Mouse (Mus musculus) liver, embryonic 16.5 days (tissue): ENCODE results near the gene Hist1h3g. TPM values are rescaled to one million over a fixed set of nuclear protein-coding genes. Genes with fewer than 3 reads are reported as not detected.
"Not testable (repeated sequence)": the region's sequence is repeated elsewhere in the genome, so short reads cannot be mapped to it uniquely, and the experiment has no call there.

Experiments used
- ATAC-seq: fragments of 200-750 bp; cut with Nextera tagmentation; 2 replicates; pipeline ENCODE4 v1.8.0; 2017; ENCODE audit warnings: low read depth, mild to moderate bottlenecking, moderate number of reproducible peaks, moderate library complexity
- H3K27ac ChIP-seq: fragments of 300-500 bp; sonication (generic); 2 replicates; pipeline ENCODE4 v1.5.1; 2014; ENCODE audit warnings: mild to moderate bottlenecking, low read length
- H3K27me3 ChIP-seq: fragments of 300-500 bp; sonication (generic); 2 replicates; pipeline ENCODE4 v1.6.1; 2014; ENCODE audit warnings: low read depth, low read length, mixed read lengths; ENCODE audit not compliant: control insufficient read depth, insufficient read depth
- H3K36me3 ChIP-seq: fragments of 300-500 bp; sonication (generic); 2 replicates; pipeline ENCODE4 v1.6.1; 2014; ENCODE audit warnings: mild to moderate bottlenecking; ENCODE audit not compliant: control insufficient read depth, insufficient read depth
- H3K4me1 ChIP-seq: fragments of 300-500 bp; sonication (generic); 2 replicates; pipeline ENCODE4 v1.6.1; 2014; ENCODE audit warnings: low read depth, low read length, mixed read lengths; ENCODE audit not compliant: control insufficient read depth
- H3K4me2 ChIP-seq: fragments of 300-500 bp; sonication (generic); 2 replicates; pipeline ENCODE4 v1.6.1; 2014; ENCODE audit warnings: low read depth, low read length, mixed read lengths
- H3K4me3 ChIP-seq: fragments of 300-500 bp; sonication (generic); 2 replicates; pipeline ENCODE4 v1.5.1; 2014; ENCODE audit warnings: low read depth, mild to moderate bottlenecking, low read length
- H3K9ac ChIP-seq: fragments of 300-500 bp; sonication (generic); 2 replicates; pipeline ENCODE4 v1.6.1; 2014; ENCODE audit warnings: low read depth, low read length
- H3K9me3 ChIP-seq: fragments of 300-500 bp; sonication (generic); replicated peaks from 2 replicates; pipeline ENCODE4 v1.6.1; 2016; ENCODE audit warnings: low read length; ENCODE audit not compliant: control insufficient read depth
- WGBS: fragments of 180-500 bp; shearing (Covaris S2); extraction: QIAGEN DNeasy Blood & Tissue Kit; methylation state at CpG from one replicate; pipeline ENCODE4 v1.1.7; 2014; ENCODE audit not compliant: insufficient replicate concordance; 5-methylcytosine and 5-hydroxymethylcytosine counted together
- polyA plus RNA-seq: library from polyadenylated mRNA; unstranded; fragments of >200 nt; fragmentation: Nextera tagmentation; extraction: Ambion mirVana; gene quantifications from 2 replicates; pipeline ENCODE4 v1.2.1, GENCODE M21; 2015

The Hist1h3g gene
- polyA plus RNA-seq, 1 experiment from 2014 or later, result 11.0 TPM

DNA sequence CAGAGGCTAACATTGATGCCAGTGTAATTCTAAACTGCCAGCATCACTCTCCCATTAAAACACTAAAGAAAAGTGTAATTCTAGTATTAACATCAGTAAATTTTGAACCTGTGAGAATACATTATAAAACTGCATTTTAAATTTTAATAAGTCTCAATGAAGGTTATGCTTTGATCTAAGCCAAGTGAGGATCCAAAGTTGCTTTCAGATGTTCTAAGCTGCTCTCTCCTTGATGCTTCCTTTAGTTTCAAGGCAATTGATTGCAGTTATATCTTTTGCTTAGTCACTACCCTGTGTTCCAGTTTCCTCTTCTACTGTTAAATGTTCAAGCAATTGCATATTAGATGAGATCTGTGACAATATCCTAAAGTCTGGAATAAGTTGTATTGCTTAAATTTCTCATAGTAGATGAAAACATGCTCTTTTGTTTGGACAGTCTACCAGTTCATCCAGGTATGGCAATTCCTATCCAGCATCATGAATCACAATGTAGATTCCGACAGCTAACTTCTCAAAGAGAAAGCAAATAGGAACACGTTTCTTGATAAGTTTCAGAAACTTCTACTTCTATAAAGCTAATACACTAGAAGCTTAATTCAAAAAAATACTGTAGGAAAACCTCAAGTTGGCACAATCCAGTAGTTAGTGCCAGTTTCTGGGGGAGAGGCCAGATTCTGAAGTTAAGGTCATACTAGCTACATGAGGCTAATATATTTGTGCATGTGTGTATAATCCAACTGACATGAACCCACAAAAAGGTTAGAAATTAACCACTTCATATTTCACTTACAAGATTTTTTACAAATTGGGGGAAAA, 37.2 kb downstream of the Hist1h3g start:
- peak overlapping the region; percentile 73 for H3K9ac ChIP-seq

DNA sequence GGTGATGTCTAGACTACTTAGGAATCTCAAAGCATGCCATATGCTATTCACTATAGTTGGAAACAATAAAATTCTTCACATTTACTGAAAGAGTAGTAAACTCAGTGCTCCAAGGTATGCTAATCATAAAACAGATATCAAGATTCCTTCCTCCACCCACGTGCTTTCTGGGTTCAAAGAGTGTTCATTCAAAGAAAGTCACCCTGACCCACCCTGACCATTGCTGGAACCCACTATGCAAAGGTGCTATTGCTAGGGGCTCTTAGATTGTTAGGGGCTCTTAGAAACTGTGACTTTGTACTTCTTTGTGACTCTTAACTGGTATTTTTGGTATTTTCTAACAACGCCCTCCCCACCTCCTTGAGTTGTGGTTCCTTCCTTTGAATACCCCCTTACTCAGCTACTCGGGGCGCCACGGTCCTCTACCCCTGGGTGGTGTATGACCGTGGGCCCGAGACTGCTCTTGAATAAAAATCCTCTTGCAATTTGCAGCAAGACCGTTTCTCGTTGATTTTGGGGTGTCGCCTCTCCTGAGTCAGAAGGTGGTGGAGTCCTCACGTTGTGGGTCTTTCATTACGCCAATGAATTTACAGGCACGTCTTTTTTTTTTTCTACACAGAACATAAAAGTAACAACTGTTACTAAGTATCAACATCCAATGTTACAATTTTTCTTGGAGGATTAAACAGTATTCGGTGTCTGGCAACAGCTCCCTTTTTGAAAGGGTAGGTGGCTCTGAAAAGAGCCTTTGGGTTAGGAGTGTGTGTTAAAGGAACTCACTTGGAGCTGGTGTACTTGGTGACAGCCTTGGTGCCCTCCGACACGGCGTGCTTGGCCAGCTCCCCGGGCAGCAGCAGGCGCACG, 38.0 kb downstream of the Hist1h3g start:
- Histone ChIP-seq H3K4me3 (peak overlapping the region; percentile 63), H3K9ac (peak overlapping the region; percentile 73), H3K4me1 (peaks cover 17% of the 10 kb centered on the region), H3K27ac (peak overlapping the region; percentile 98), H3K4me2 (peak overlapping the region; percentile 79)
- not testable (repeated sequence) for H3K36me3 ChIP-seq, H3K27me3 ChIP-seq, H3K9me3 ChIP-seq, ATAC-seq
- 4% methylated on average over 17 of the region's 20 CpGs for WGBS

More for the DNA sequence above, 37.2 kb downstream of the Hist1h3g start:
- 20% methylated on average over 2 of the region's 2 CpGs for WGBS
- Histone ChIP-seq H3K27ac (peak overlapping the region; percentile 98), H3K4me1 (peaks cover 16% of the 10 kb centered on the region), H3K36me3 (no peaks in the 10 kb centered on the region), H3K27me3 (no peaks in the 10 kb centered on the region), H3K4me2 (peak overlapping the region; percentile 79), H3K9me3 (no peaks in the 10 kb centered on the region), H3K4me3 (peak overlapping the region; percentile 63)
- no peak for ATAC-seq

DNA sequence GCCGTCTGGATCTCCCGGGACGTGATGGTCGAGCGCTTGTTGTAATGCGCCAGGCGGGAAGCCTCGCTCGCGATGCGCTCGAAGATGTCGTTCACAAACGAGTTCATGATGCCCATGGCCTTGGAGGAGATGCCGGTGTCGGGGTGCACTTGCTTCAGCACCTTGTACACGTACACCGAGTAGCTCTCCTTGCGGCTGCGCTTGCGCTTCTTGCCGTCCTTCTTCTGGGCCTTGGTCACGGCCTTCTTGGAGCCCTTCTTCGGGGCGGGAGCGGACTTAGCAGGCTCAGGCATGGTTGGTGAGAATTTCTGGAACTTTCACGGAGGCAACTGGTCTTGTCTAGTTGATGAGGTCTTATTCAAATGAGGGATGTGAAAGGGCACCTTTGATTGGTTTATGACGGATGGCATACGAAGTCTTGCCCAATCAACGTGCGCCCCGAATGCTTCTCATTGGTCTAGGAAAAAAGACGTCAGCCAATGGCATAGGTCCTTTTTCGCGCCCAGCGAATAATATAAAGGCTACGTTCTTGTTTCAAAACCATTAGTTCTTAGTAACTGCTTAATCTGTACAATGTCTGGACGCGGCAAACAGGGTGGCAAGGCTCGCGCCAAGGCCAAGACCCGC, 38.8 kb downstream of the Hist1h3g start, which contains the start of the genes Hist1h2bf and Hist1h2ad:
Gene Hist1h2bf, minus strand, starts transcription at position 299 of the 627 bp plus-strand sequence.
Gene Hist1h2ad, plus strand, starts transcription at position 484 of the 627 bp plus-strand sequence.
- not testable (repeated sequence) for H3K9me3 ChIP-seq, H3K36me3 ChIP-seq, H3K27me3 ChIP-seq
- ATAC-seq, result peak; percentile 77
- under 1% methylated on average over 34 of the region's 42 CpGs for WGBS
- peak within 1 kb of the TSS; percentile 98 for H3K27ac ChIP-seq
- H3K9ac ChIP-seq, result peak within 1 kb of the TSS; percentile 77
- H3K4me2 ChIP-seq, result peak within 1 kb of the TSS; percentile 79
- H3K4me3 ChIP-seq, result peak within 1 kb of the TSS; percentile 63
- peaks cover 18% of the 10 kb centered on the region for H3K4me1 ChIP-seq

DNA sequence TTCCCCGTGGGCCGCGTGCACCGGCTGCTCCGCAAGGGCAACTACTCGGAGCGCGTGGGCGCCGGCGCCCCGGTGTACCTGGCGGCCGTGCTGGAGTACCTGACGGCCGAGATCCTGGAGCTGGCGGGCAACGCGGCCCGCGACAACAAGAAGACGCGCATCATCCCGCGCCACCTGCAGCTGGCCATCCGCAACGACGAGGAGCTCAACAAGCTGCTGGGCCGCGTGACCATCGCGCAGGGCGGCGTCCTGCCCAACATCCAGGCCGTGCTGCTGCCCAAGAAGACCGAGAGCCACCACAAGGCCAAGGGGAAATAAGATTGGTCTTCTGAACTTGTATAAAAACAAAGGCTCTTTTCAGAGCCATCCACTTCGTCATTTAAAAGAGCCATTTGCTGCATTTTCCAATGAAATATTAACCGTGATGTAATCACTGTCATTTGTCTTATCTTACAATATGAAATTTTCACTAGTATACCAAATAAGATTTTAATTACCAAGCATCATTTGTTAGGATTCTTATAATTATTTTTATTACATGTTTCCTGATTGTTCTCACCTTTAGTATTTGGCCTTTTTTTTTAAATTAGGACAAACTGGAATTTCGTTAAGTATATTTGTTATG, 39.4 kb downstream of the Hist1h3g start:
- Histone ChIP-seq H3K4me2 (peak overlapping the region; percentile 60), H3K27ac (peak overlapping the region; percentile 98), H3K4me3 (peak overlapping the region; percentile 55), H3K9ac (peak overlapping the region; percentile 67), H3K4me1 (peaks cover 17% of the 10 kb centered on the region)
- not testable (repeated sequence) for H3K36me3 ChIP-seq, H3K27me3 ChIP-seq, H3K9me3 ChIP-seq, ATAC-seq
- WGBS, result 0% methylated on average over 5 of the region's 39 CpGs

DNA sequence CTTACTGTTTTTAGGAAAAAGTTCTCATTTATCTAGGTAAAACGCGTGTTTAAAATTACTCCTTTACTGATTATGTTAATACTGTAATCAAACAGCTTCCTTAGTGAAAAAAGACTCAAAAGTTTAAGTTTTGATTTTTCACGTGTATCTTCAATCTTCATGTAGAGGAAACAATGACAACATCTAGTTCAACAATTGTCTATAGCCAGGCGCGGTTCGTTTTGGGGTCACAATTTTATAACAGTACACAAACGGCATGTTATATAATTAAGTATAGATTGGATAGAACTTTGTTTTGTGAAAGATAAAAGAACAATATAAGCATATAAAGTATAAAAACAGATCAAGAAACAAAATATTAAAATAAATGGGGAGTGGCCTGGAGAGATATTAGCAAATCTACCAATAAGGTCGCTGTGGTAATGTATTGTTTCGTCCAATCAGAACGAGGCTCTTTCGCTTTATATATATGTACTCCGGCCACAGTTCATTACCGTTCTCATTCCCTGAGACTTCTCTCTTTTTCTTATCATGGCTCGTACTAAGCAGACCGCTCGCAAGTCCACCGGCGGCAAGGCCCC, 40.1 kb downstream of the Hist1h3g start, which contains the start of gene Hist1h3d:
Gene Hist1h3d, plus strand, starts transcription at position 493 of the 581 bp plus-strand sequence.
- Histone ChIP-seq H3K9ac (peak within 1 kb of the TSS; percentile 77), H3K36me3 (no peaks in the 10 kb centered on the region), H3K9me3 (no peaks in the 10 kb centered on the region), H3K4me1 (peaks cover 12% of the 10 kb centered on the region), H3K27me3 (no peaks in the 10 kb centered on the region), H3K4me3 (peak within 1 kb of the TSS; percentile 64), H3K27ac (peak within 1 kb of the TSS; percentile 96), H3K4me2 (peak within 1 kb of the TSS; percentile 70)
- peak; percentile 40 for ATAC-seq
- under 1% methylated on average over 18 of the region's 18 CpGs for WGBS

DNA sequence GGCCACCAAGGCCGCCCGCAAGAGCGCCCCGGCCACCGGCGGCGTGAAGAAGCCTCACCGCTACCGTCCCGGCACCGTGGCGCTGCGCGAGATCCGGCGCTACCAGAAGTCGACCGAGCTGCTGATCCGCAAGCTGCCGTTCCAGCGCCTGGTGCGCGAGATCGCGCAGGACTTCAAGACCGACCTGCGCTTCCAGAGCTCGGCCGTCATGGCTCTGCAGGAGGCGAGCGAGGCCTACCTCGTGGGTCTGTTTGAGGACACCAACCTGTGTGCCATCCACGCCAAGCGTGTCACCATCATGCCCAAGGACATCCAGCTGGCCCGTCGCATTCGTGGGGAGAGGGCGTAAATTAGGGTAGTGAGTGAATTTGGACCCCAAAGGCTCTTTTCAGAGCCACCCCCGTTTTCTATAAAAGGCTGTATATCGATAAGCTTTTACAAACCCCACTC, 40.7 kb downstream of the Hist1h3g start:
- not testable (repeated sequence) for H3K36me3 ChIP-seq, H3K27me3 ChIP-seq, H3K9me3 ChIP-seq, ATAC-seq
- WGBS, result under 1% methylated on average over 14 of the region's 40 CpGs
- H3K9ac ChIP-seq, result peak overlapping the region; percentile 77
- H3K4me2 ChIP-seq, result peak overlapping the region; percentile 70
- peak overlapping the region; percentile 90 for H3K27ac ChIP-seq
- H3K4me3 ChIP-seq, result peak overlapping the region; percentile 64
- H3K4me1 ChIP-seq, result peaks cover 15% of the 10 kb centered on the region

DNA sequence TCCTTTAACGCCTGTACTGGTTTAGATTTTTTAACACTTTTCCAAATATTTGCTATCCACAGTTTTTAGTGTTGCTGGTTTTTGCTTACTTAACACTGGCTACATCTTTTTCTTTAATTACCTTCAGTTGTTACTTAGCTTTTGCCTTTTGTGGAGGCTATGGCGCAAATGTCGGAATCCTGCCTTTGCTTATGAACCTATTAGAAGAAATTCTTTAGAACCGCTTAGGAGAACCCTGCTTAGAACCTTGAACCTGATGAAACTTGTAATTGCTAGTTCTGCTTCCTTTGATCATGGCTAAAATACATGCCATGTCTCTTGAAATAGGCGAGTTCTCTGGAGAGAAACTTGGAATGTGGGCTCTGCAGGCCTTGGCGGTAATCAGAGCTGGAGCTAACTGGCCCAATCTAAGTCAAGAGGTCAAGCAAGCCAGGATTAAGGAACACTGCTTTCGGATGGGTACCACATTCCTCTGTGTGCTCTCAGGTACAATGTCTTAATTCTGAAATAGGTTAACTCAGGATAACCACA, 41.2 kb downstream of the Hist1h3g start:
- peak overlapping the region; percentile 70 for H3K4me2 ChIP-seq

More for the DNA sequence above, 41.2 kb downstream of the Hist1h3g start:
- Histone ChIP-seq H3K9me3 (no peaks in the 10 kb centered on the region), H3K36me3 (no peaks in the 10 kb centered on the region), H3K9ac (peak overlapping the region; percentile 77), H3K4me1 (peaks cover 17% of the 10 kb centered on the region), H3K27ac (peak overlapping the region; percentile 90), H3K27me3 (no peaks in the 10 kb centered on the region), H3K4me3 (peak overlapping the region; percentile 64)
- ATAC-seq, result no peak
- WGBS, result 4% methylated on average over 7 of the region's 7 CpGs
